Mouse (Mus musculus) limb, embryonic 14.5 days (tissue): Measurements from ENCODE around the gene Bcdin3d. TPM values are rescaled to one million over a fixed set of nuclear protein-coding genes. Genes with fewer than 3 reads are reported as not detected.
A peak's percentile ranks its signal among the peaks of the same experiment; 100 is the strongest.

Experiments used
- ATAC-seq: fragments of 200-750 bp; cut with Nextera tagmentation; 2 replicates; pipeline ENCODE4 v1.8.0; 2017; ENCODE audit warnings: low read depth, moderate number of reproducible peaks, moderate TSS enrichment; ENCODE audit not compliant: low FRiP score
- DNase-seq: peaks from one replicate; pipeline ENCODE4 v3.0.0-alpha.2; 2015; ENCODE audit warnings: low spot score
- H3K27ac ChIP-seq: fragments of 300-500 bp; sonication (generic); replicated peaks from 2 replicates; pipeline ENCODE4 v1.5.1; 2014; ENCODE audit warnings: low read depth, mild to moderate bottlenecking, low read length, moderate library complexity, mixed read lengths
- H3K27me3 ChIP-seq: fragments of 300-500 bp; sonication (generic); 2 replicates; pipeline ENCODE4 v1.6.1; 2014; ENCODE audit warnings: low read length, mixed read lengths; ENCODE audit not compliant: control insufficient read depth, insufficient read depth
- H3K36me3 ChIP-seq: fragments of 300-500 bp; sonication (generic); 2 replicates; pipeline ENCODE4 v1.6.1; 2014; ENCODE audit warnings: mild to moderate bottlenecking, low read length, moderate library complexity, mixed read lengths; ENCODE audit not compliant: control insufficient read depth, insufficient read depth
- H3K4me1 ChIP-seq: fragments of 300-500 bp; sonication (generic); 2 replicates; pipeline ENCODE4 v1.6.1; 2014; ENCODE audit warnings: antibody characterized with exemption, low read length, mixed read lengths; ENCODE audit not compliant: control insufficient read depth, insufficient read depth
- H3K4me2 ChIP-seq: fragments of 300-500 bp; sonication (generic); replicated peaks from 2 replicates; pipeline ENCODE4 v1.6.1; 2014; ENCODE audit warnings: low read depth, mild to moderate bottlenecking, low read length, moderate library complexity; ENCODE audit not compliant: severe bottlenecking
- H3K4me3 ChIP-seq: fragments of 300-500 bp; sonication (generic); replicated peaks from 2 replicates; pipeline ENCODE4 v1.5.1; 2014; ENCODE audit warnings: low read length
- H3K9ac ChIP-seq: fragments of 300-500 bp; sonication (generic); 2 replicates; pipeline ENCODE4 v1.6.1; 2014; ENCODE audit warnings: mild to moderate bottlenecking, low read depth, low read length, moderate library complexity; ENCODE audit not compliant: severe bottlenecking
- H3K9me3 ChIP-seq: fragments of 300-500 bp; sonication (generic); 2 replicates; pipeline ENCODE4 v1.6.1; 2016; ENCODE audit warnings: low read length; ENCODE audit not compliant: control insufficient read depth
- POLR2A ChIP-seq: fragments of 200-500 bp; IDR thresholded peaks from 2 replicates; pipeline ENCODE4 v1.8.0; 2012; ENCODE audit warnings: inconsistent platforms, mild to moderate bottlenecking, moderate library complexity, borderline replicate concordance; ENCODE audit not compliant: insufficient read depth, insufficient read length; ENCODE audit errors: extremely low read depth
- WGBS: fragments of 180-500 bp; shearing (Covaris S2); extraction: QIAGEN DNeasy Blood & Tissue Kit; methylation state at CpG from one replicate; pipeline ENCODE4 v1.1.7; 2014; 5-methylcytosine and 5-hydroxymethylcytosine counted together
- polyA plus RNA-seq, 2 experiments: library from polyadenylated mRNA; depleted of rRNA in 1 of 2; stranded (reverse) in 1 of 2; unstranded in 1 of 2; fragments of >200 nt; fragmentation: Nextera tagmentation in 1 of 2; extraction: Ambion mirVana in 1 of 2; gene quantifications; 2 replicates each; pipeline versions ENCODE4 v1.2.1 to v1.2.3; 2012 to 2014

The Bcdin3d gene
- 9.0 and 9.2 TPM in 2 replicates for polyA plus RNA-seq (2012; rRNA removed)
- 13.6 and 14.5 TPM in 2 replicates for polyA plus RNA-seq (2014; fragmentation: Nextera tagmentation; extraction: Ambion mirVana)

DNA sequence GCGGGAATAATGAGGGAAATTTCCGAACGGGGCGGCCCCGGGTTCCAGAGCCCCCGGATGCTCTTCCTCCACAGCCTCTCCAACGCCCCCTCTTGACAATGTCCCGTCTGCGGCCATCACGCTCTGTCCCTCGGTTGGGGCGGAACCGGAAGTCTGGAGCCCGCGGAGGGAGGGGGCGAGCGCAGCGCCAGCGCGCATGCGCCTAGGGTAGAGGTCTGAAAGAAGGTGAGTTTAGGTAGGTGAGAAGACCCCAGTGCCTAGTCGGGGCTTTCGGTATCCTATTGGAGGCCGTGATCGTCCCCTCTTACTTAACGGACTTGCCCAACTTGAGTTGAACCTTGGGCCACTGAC is at the start of gene Bcdin3d:
Gene Bcdin3d, minus strand, starts transcription at position 155 of the 351 bp plus-strand sequence.
- WGBS, result under 1% methylated on average over 25 of the region's 26 CpGs
- Histone ChIP-seq H3K27me3 (no peaks in the 10 kb centered on the region), H3K4me1 (peaks cover 6% of the 10 kb centered on the region; the same call in 1 of the 2 replicates), H3K9me3 (no peaks in the 10 kb centered on the region), H3K4me2 (peak within 1 kb of the TSS; percentile 60), H3K27ac (peak within 1 kb of the TSS; percentile 89), H3K4me3 (peak within 1 kb of the TSS; percentile 78), H3K36me3 (peaks cover 13% of the 10 kb centered on the region), H3K9ac (peak within 1 kb of the TSS; percentile 85)
- TF ChIP-seq POLR2A, result peak; percentile 75; the same call in 1 of the 2 replicates
- peak; percentile 91 for DNase-seq
- peak; percentile 85 for ATAC-seq

DNA sequence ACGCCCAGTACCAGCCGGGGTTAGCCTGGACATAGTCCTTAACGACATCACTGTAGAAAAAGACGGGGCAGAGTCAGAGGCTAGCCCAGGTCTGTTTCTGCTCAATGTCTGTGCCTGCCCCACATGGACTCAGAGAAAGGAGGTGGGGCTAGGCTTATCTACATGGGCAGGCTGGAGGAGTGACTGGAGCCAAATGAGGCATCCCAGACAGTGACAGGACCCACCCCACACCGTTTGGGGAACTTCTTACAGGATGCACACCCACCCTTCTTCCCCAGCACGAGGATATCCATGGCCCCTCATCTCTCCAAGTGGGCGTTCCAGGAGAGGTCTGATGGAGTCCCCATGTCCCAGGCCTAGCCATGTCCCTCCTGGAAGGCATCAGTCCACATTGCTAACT is 45.8 kb upstream of the Bcdin3d start:
- ATAC-seq (no peak), DNase-seq (no peak)
- no peak for TF ChIP-seq POLR2A
- no peaks in the 10 kb centered on the region for H3K9me3 ChIP-seq
- H3K9ac ChIP-seq, result no peak overlapping the region
- H3K4me1 ChIP-seq, result no peaks in the 10 kb centered on the region
- WGBS, result 64% methylated on average over 7 of the region's 7 CpGs
- no peak overlapping the region for H3K4me2 ChIP-seq
- no peak overlapping the region for H3K4me3 ChIP-seq
- H3K27ac ChIP-seq, result no peak overlapping the region
- no peaks in the 10 kb centered on the region for H3K36me3 ChIP-seq
- no peaks in the 10 kb centered on the region for H3K27me3 ChIP-seq

DNA sequence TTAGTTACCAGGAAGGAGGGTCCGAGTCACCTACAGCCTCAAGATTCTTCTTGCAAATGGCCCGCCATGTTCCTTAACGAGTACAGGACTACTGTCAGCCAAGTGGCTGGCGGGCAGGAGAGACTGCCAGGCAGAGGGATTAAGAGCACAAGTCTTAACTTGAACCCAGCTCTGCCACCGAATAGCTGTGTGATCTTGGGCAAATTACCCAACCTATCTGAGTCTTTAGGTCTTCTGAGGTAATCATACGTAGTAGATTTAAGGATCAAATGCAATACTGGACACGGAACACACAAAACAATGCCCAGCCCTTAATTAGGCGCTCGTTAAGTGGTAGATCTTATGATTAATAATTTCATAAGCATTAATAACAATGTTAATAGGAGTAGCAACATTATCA is 45.1 kb upstream of the Bcdin3d start:
- DNase-seq (no peak), ATAC-seq (no peak)
- Histone ChIP-seq H3K4me2 (no peak overlapping the region), H3K27me3 (no peaks in the 10 kb centered on the region), H3K27ac (no peak overlapping the region), H3K9me3 (no peaks in the 10 kb centered on the region), H3K4me3 (no peak overlapping the region), H3K9ac (no peak overlapping the region), H3K4me1 (no peaks in the 10 kb centered on the region), H3K36me3 (no peaks in the 10 kb centered on the region)
- no peak for TF ChIP-seq POLR2A
- 91% methylated on average over 9 of the region's 9 CpGs for WGBS

- no peak for ATAC-seq
- Histone ChIP-seq H3K27ac (no peak overlapping the region), H3K36me3 (no peaks in the 10 kb centered on the region), H3K4me2 (no peak overlapping the region), H3K4me3 (no peak overlapping the region), H3K4me1 (no peaks in the 10 kb centered on the region), H3K9ac (no peak overlapping the region), H3K9me3 (no peaks in the 10 kb centered on the region), H3K27me3 (no peaks in the 10 kb centered on the region)
- 72% methylated on average over 7 of the region's 7 CpGs for WGBS
- no peak for TF ChIP-seq POLR2A
- no peak for DNase-seq
Measured at GRCm38 (mm10) chr15:99517715-99518114, 43.2 kb upstream of the Bcdin3d start.

- Histone ChIP-seq H3K9ac (no peak overlapping the region), H3K27me3 (no peaks in the 10 kb centered on the region), H3K4me1 (no peaks in the 10 kb centered on the region), H3K36me3 (no peaks in the 10 kb centered on the region), H3K4me2 (no peak overlapping the region), H3K27ac (no peak overlapping the region), H3K9me3 (no peaks in the 10 kb centered on the region), H3K4me3 (no peak overlapping the region)
- TF ChIP-seq POLR2A, result no peak
- DNase-seq, result no peak
- ATAC-seq, result no peak
- WGBS, result 34% methylated on average over 8 of the region's 8 CpGs
Measured at GRCm38 (mm10) chr15:99516715-99517114, 42.2 kb upstream of the Bcdin3d start.
